Mouse (Mus musculus) testis, adult 2 months (tissue): ENCODE results near the gene Snx32. TPM values are rescaled to one million over a fixed set of nuclear protein-coding genes. Genes with fewer than 3 reads are reported as not detected.
A peak's percentile ranks its signal among the peaks of the same experiment; 100 is the strongest.

Source experiments
- H3K27ac ChIP-seq: fragments of 200-500 bp; 2 replicates; pipeline ENCODE4 v1.5.1; 2012; ENCODE audit warnings: low read depth, low read length; ENCODE audit not compliant: control insufficient read depth, insufficient read depth
- H3K27me3 ChIP-seq: fragments of 200-500 bp; 2 replicates; pipeline ENCODE4 v1.6.1; 2012; ENCODE audit warnings: mild to moderate bottlenecking, low read length, moderate library complexity; ENCODE audit not compliant: control insufficient read depth, insufficient read depth
- H3K36me3 ChIP-seq: fragments of 200-500 bp; 2 replicates; pipeline ENCODE4 v1.6.1; 2012; ENCODE audit warnings: mild to moderate bottlenecking, low read length; ENCODE audit not compliant: control insufficient read depth, insufficient read depth
- H3K4me1 ChIP-seq: fragments of 200-500 bp; 2 replicates; pipeline ENCODE4 v1.6.1; 2012; ENCODE audit warnings: low read length; ENCODE audit not compliant: control insufficient read depth, insufficient read depth
- H3K4me3 ChIP-seq: fragments of 200-500 bp; 2 replicates; pipeline ENCODE4 v1.5.1; 2012; ENCODE audit warnings: low read depth, mild to moderate bottlenecking, low read length, moderate library complexity, mixed read lengths; ENCODE audit not compliant: control insufficient read depth
- CTCF ChIP-seq: fragments of 200-500 bp; IDR thresholded peaks from 2 replicates; pipeline ENCODE4 v1.5.1; 2012; ENCODE audit warnings: low read depth, mild to moderate bottlenecking, inconsistent platforms, low read length, moderate library complexity; ENCODE audit not compliant: control insufficient read depth, insufficient read depth, insufficient replicate concordance
- POLR2A ChIP-seq: fragments of 200-500 bp; IDR thresholded peaks from 2 replicates; pipeline ENCODE4 v1.6.1; 2012; ENCODE audit warnings: low read depth, mild to moderate bottlenecking, inconsistent platforms, low read length, moderate library complexity; ENCODE audit not compliant: control insufficient read depth
- polyA plus RNA-seq: library from polyadenylated mRNA; depleted of rRNA; stranded (reverse); fragments of >200 nt; gene quantifications from 2 replicates; pipeline ENCODE4 v1.2.3, GENCODE M21; 2012; rRNA removed

Gene Snx32
- polyA plus RNA-seq, result 11.0 and 12.7 TPM in 2 replicates

DNA sequence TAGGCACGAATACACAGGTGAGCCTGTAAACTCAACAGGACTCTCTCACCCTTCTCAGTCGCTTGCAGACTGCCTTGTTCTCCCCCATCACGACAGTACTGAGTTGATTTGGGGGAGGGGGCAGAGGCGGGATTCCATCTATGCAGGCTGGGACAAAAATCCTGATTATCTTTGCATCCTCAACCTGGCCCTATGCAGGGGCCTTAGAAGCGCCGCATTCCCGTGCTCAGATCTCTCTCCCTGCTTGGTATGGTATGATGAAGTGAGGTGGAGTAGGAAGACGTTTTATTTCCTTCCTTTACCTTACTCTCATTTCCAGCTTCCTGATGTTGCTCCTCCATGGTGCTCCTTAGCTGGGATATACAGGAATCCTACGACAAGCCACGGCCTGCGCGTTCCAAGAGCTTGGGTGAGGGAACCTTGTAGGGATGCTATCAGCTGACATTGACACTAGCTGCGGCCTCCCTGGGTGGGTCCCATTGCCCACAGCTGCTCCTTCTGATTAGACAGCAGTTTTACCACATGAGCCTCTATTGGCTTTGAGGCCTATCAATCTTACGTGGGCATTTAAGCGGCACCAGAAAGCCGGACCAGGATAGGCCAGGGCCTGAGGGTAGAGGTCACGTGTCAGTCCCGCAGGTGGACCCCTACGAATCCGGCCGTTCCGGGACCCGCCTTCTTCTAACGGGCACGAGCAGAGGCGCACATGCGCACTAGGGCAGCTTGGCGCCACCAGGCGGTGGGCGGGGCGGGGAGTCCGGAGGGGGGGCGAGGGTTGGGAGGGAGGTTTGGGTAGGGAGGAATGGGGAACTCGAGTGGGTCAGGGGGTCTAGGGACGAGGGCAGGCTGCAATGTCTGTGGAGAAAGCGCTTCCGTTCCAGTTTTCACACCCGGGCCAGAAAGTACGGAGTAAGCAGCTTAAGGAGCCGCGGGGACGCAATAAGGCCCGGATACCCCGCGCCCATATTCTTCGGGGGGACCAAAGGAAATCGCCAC, at the start of gene Snx32:
Gene Snx32 (minus strand): TSS at position 508 of the 996 bp plus-strand sequence.
- H3K27ac ChIP-seq, result peak within 1 kb of the TSS; percentile 89
- no peaks in the 10 kb centered on the region for H3K36me3 ChIP-seq

DNA sequence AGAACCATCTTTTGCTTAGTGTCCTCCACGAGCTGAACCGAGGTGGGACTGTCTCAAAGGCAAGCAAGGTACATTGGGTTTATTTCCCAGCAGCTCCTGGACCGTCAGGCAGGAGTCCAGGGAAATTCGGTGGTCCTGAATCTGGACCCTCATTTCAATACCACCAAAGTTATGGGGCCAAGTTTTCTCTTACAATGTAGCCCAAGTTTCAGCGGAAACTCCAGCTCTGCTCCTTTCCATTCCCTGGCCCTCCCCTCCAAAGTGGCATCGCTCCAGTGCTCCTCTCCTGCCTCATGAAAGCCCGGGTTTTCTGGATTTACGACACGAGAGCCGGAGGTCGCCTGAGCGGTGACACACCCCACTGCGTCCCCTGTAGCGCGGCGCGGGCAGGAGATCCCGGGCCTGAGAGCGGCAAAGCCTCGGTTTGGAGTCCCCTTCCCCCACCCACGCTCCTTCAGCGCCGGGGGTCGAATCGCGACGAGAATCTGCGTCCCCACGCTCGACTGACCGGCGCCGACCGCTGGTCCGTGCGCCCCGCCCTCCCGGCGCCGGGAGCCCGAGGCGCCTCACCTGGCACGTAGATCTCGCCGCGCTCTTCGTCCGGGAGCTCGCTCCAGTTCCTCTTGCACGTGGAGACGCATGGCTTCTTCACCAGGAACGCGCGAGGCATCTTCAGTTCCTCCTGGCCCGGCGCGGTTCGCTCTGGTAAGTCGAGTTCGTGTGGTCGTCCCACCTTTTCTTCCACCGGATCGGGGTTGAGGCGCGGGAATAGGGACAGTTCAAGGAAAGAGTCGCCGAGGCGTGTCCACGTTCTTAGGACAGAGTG, 49.5 kb upstream of the Snx32 start:
- no peak; the same call in none of the 2 replicates for TF ChIP-seq POLR2A
- TF ChIP-seq CTCF, result no peak
- H3K27me3 ChIP-seq, result no peaks in the 10 kb centered on the region

More for the DNA sequence above, at the start of gene Snx32:
- Histone ChIP-seq H3K4me3 (peak within 1 kb of the TSS; percentile 92), H3K27me3 (no peaks in the 10 kb centered on the region), H3K4me1 (peaks cover 15% of the 10 kb centered on the region)
- TF ChIP-seq CTCF, result no peak
- peak; percentile 43 for TF ChIP-seq POLR2A

DNA sequence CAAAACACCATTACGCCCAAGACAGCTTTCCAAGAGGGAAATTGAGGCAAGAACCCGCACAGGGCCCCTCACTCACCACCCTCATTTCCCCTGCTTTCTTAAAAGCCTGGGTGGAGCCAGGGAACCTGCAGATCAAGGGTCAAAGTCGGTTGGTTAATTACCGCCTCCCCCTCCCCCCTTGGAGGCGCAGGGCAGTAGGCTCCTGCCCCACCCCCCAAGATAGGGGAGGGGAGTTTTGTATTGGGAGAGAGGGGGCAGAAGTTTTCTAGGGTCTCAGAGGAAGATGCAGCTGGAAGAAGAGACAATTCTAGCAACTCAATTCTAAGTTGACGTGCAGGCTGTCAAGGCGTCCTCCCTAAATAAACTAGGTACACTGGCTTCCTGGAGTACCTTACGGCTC, 48.9 kb upstream of the Snx32 start:
- no peaks in the 10 kb centered on the region for H3K36me3 ChIP-seq
- no peak overlapping the region for H3K27ac ChIP-seq
- peak overlapping the region; percentile 87 for H3K4me3 ChIP-seq
- no peaks in the 10 kb centered on the region for H3K27me3 ChIP-seq
- H3K4me1 ChIP-seq, result peaks cover 33% of the 10 kb centered on the region
- TF ChIP-seq POLR2A (no peak), CTCF (no peak)

More for the DNA sequence above, 49.5 kb upstream of the Snx32 start:
- H3K27ac ChIP-seq, result peak overlapping the region; percentile 73
- H3K36me3 ChIP-seq, result no peaks in the 10 kb centered on the region
- peaks cover 33% of the 10 kb centered on the region for H3K4me1 ChIP-seq
- peak overlapping the region; percentile 87 for H3K4me3 ChIP-seq

DNA sequence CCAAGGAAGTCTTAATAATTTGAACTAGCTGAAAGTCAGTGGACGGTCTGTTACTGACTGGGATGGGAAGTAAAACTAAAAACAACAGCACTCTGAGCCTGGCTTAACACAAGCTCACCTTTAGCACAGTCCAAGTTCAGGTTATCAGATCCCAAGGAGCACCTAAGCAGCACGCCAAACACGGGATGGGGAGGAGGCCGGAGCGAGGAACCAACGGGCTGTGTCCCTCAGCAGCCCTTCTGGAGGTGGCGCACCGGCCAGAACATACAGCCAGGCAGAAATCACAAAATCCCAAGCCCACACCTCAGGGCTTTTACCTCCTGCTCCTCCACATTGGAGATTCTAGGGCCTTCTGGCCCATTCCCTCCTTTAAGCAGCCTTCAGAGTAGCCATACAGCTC, 48.4 kb upstream of the Snx32 start:
- Histone ChIP-seq H3K36me3 (no peaks in the 10 kb centered on the region), H3K27ac (no peak overlapping the region), H3K27me3 (no peaks in the 10 kb centered on the region), H3K4me3 (peak overlapping the region; percentile 87), H3K4me1 (peaks cover 33% of the 10 kb centered on the region)
- TF ChIP-seq CTCF (no peak), POLR2A (no peak)

DNA sequence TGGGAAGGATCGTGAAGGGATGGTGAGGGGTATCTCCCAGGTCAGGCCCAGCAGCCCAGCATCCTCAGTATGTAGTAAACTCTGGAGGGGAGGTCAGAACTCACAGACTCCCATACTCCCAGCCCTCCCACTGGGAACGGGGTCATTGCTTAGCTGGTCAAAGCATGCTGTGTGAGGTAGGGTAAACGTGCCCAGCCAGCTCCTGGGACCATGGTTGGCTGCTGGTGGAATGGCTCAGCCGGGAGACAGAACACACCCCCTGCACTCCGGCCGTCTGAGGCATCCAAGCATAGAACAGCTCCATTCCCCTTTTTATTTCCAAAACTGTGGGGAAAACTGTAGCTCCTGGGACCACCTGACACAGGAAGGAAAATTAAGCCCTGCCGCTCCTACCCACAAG, 47.8 kb upstream of the Snx32 start:
- H3K27ac ChIP-seq, result no peak overlapping the region
- peaks cover 33% of the 10 kb centered on the region for H3K4me1 ChIP-seq
- H3K27me3 ChIP-seq, result no peaks in the 10 kb centered on the region
- TF ChIP-seq POLR2A (no peak), CTCF (no peak)
- no peaks in the 10 kb centered on the region for H3K36me3 ChIP-seq
- no peak overlapping the region for H3K4me3 ChIP-seq

DNA sequence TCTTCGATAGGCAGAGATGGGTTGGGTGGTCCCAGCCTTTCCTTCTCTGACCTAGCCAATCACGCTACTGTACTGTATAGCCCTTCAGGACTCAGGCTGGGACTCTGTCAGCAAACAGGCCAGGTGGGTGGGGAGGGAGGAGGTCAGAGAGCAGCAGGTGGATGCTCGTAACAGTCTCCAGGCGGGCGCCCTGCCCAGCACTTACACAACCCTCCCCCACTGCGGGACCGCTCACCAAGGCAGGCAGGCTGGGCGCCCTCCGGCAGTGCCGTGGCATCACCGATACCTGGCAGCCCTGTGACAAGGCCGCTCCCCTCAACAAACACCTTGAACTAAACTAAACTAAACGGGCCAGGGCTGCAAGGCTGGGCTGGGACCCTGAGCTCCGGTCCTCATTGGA, 43.9 kb upstream of the Snx32 start:
- TF ChIP-seq CTCF (no peak), POLR2A (no peak)
- H3K4me3 ChIP-seq, result no peak overlapping the region
- H3K27me3 ChIP-seq, result no peaks in the 10 kb centered on the region

DNA sequence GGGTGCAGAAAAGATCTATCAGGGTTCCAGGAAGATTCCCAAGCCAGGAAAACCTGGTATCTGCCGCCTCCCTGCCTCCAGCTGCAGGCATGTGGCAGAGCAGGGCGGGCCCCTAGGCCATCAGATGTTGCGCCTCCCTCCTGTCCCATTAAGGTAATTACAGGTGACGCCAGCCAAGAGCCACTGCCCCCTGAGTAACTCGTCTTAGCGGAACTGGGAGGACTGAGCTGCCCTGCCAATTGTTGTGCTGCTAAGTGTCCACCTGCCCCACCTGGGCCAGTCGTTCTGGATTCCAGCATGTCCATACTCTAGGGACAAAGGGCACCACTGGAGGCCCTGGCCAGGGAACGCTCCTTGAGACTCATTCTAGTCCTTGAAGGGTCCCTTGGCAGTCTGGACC, 43.5 kb upstream of the Snx32 start:
- TF ChIP-seq CTCF, result no peak
- no peak for TF ChIP-seq POLR2A
- Histone ChIP-seq H3K36me3 (no peaks in the 10 kb centered on the region; the same call in 1 of the 2 replicates), H3K27me3 (no peaks in the 10 kb centered on the region)

More for the DNA sequence above, 43.9 kb upstream of the Snx32 start:
- H3K4me1 ChIP-seq, result peaks cover 9% of the 10 kb centered on the region
- H3K27ac ChIP-seq, result no peak overlapping the region
- no peaks in the 10 kb centered on the region; the same call in 1 of the 2 replicates for H3K36me3 ChIP-seq

More for the DNA sequence above, 43.5 kb upstream of the Snx32 start:
- no peak overlapping the region for H3K27ac ChIP-seq
- no peak overlapping the region for H3K4me3 ChIP-seq
- H3K4me1 ChIP-seq, result peaks cover 5% of the 10 kb centered on the region
